In genomic region chr1:181291966-181292365, GRCm38 (mm10) we compare ENCODE assay signal across 15 mouse cellular contexts.
"Had no signal": no experiment of that assay in that cellular context is flagged by ENCODE, and none has a peak within 500 bp of the region (broad histone marks: within the 10 kb centered on the region; RNA-seq: fewer than 3 reads in every experiment).

No protein-coding gene starts in this region.

- H3K27ac ChIP-seq: liver, embryonic 15.5 days; macrophage; midbrain, embryonic 13.5 days; midbrain, embryonic 15.5 days; neural tube, embryonic 12.5 days; stomach, embryonic 15.5 days had no signal

- H3K27me3 ChIP-seq: midbrain, embryonic 13.5 days; midbrain, embryonic 15.5 days; neural tube, embryonic 12.5 days; stomach, embryonic 15.5 days had no signal

- H3K4me3 ChIP-seq: liver, embryonic 15.5 days; megakaryocyte, embryonic 14.5 days; midbrain, embryonic 13.5 days; midbrain, embryonic 15.5 days; neural tube, embryonic 12.5 days; stomach, embryonic 15.5 days had no signal

- H3K9ac ChIP-seq: liver, embryonic 15.5 days; lung, embryonic 14.5 days; midbrain, embryonic 13.5 days; midbrain, embryonic 15.5 days; neural tube, embryonic 12.5 days; stomach, embryonic 15.5 days had no signal

- H3K36me3 ChIP-seq: liver, embryonic 15.5 days; midbrain, embryonic 13.5 days; midbrain, embryonic 15.5 days; neural tube, embryonic 12.5 days; stomach, embryonic 15.5 days had no signal

- H3K9me3 ChIP-seq: liver, embryonic 15.5 days; midbrain, embryonic 13.5 days; midbrain, embryonic 15.5 days; neural tube, embryonic 12.5 days; stomach, embryonic 15.5 days had no signal

- H3K4me1 ChIP-seq: liver, embryonic 15.5 days; megakaryocyte, embryonic 14.5 days; midbrain, embryonic 13.5 days; midbrain, embryonic 15.5 days; neural tube, embryonic 12.5 days; stomach, embryonic 15.5 days had no signal

- ATAC-seq: midbrain, embryonic 13.5 days; midbrain, embryonic 15.5 days had no signal

- H3K4me2 ChIP-seq: liver, embryonic 15.5 days; lung, embryonic 14.5 days; midbrain, embryonic 11.5 days; midbrain, embryonic 13.5 days; midbrain, embryonic 15.5 days; neural tube, embryonic 12.5 days; stomach, embryonic 15.5 days had no signal

- DNase-seq: lung, adult 18-20 months; lung, embryonic 14.5 days; lung, postnatal 10 days; right cerebral cortex, postnatal 14 days; thymus, adult 18-20 months; thymus, postnatal 14 days; thymus, postnatal 36 days had no signal
